ENCODE assay signal across 8 mouse cellular contexts in the genomic region with DNA sequence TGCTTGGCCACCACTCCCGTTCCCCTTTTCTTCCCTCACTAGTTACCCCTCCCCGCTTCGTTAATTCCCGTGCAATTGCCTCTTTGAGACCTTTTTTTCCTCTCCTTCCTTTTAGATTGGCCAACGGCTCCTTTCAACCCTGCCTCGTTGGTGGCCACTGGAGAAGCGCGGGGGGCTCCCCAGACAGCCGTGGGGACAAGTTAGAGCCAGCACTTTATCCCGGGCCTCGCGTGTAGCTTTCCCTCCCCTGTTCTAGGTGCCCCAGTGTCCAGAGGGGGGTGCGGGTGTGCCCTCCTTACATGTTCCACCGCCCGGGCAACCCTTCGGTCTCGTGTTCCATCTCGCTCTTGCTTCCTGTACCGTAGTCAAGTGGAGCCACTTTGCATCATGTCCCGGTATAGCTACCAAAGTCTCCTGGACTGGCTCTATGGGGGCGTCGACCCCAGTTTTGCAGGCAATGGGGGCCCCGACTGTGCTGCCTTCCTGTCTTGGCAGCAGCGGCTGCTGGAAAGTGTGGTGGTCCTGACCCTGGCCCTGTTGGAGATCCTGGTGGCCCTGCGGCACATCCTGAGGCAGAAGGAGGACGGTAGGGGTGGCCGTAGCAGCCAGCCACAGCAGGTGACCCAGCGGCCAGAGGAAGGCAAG. TPM values are rescaled to one million over a fixed set of nuclear protein-coding genes. Genes with fewer than 3 reads are reported as not detected.
DNase-seq lines count a peak whose midpoint lies in the region; ATAC-seq and TF ChIP-seq lines count a peak whose summit lies in the region.

No protein-coding gene starts in this region.

- peaks cover 52% of the 10 kb centered on the region for H3K27me3 ChIP-seq in forebrain, embryonic 12.5 days
- no peaks in the 10 kb centered on the region for H3K27me3 ChIP-seq in intestine, embryonic 15.5 days (replicated peaks)
- H3K27me3 ChIP-seq in lung, embryonic 14.5 days (ENCODE audit: insufficient read depth, low read length): no peaks in the 10 kb centered on the region; the same call in 1 of the 2 replicates
- no peaks in the 10 kb centered on the region for H3K27me3 ChIP-seq in small intestine, adult 2 months (ENCODE audit: control insufficient read depth, insufficient read depth, low read length)

- peaks cover 24% of the 10 kb centered on the region for H3K4me1 ChIP-seq in forebrain, embryonic 12.5 days
- H3K4me1 ChIP-seq in intestine, embryonic 15.5 days (replicated peaks): 0 out of 2 replicates have a peak, but pooled peaks cover 3% of the 10 kb centered on the region
- H3K4me1 ChIP-seq in lung, embryonic 14.5 days (ENCODE audit: insufficient read depth): no peaks in the 10 kb centered on the region; the same call in 1 of the 2 replicates
- H3K4me1 ChIP-seq in small intestine, adult 2 months (ENCODE audit: control insufficient read depth, insufficient read depth, insufficient read length, low read length): peaks cover 13% of the 10 kb centered on the region

- no peak overlapping the region; the same call in 1 of the 2 replicates for H3K27ac ChIP-seq in forebrain, embryonic 12.5 days
- peak overlapping the region; percentile 97 for H3K27ac ChIP-seq in intestine, embryonic 15.5 days
- peak overlapping the region; percentile 92 for H3K27ac ChIP-seq in lung, embryonic 14.5 days (ENCODE audit: low read depth)
- H3K27ac ChIP-seq in small intestine, adult 2 months (ENCODE audit: insufficient read depth, low read depth, low read length): peak overlapping the region; percentile 64

- peak overlapping the region; percentile 65 for H3K4me2 ChIP-seq in forebrain, embryonic 12.5 days
- peak overlapping the region; percentile 73 for H3K4me2 ChIP-seq in intestine, embryonic 15.5 days (replicated peaks)
- H3K4me2 ChIP-seq in lung, embryonic 14.5 days: peak overlapping the region; percentile 77

- peak; percentile 37 for DNase-seq in CD4-positive, CD25-positive, alpha-beta regulatory T cell, adult 2 months (ENCODE audit: low read depth, low spot score)
- DNase-seq in T-cell, adult 2 months (ENCODE audit: low spot score): peak; percentile 13
- DNase-seq in lung, embryonic 14.5 days: no peak
- DNase-seq in right cerebral cortex, postnatal 10 days (ENCODE audit: low spot score in 2 of 2): no peak

- H3K36me3 ChIP-seq in forebrain, embryonic 12.5 days (replicated peaks): no peaks in the 10 kb centered on the region
- no peaks in the 10 kb centered on the region for H3K36me3 ChIP-seq in intestine, embryonic 15.5 days
- no peaks in the 10 kb centered on the region for H3K36me3 ChIP-seq in lung, embryonic 14.5 days (ENCODE audit: insufficient read depth)
- no peaks in the 10 kb centered on the region for H3K36me3 ChIP-seq in small intestine, adult 2 months (ENCODE audit: control insufficient read depth, insufficient read depth, low read length)

- no peak for TF ChIP-seq CTCF in lung, embryonic 14.5 days (IDR thresholded peaks at IDR 0.05; ENCODE audit: low read depth)
- TF ChIP-seq CTCF in small intestine, adult 2 months (IDR thresholded peaks at IDR 0.05; ENCODE audit: extremely low read depth, insufficient read length, insufficient replicate concordance, low read depth, low read length): no peak

- WGBS in forebrain, embryonic 12.5 days: 17% methylated on average over 28 of the region's 28 CpGs
- 20% methylated on average over 28 of the region's 28 CpGs for WGBS in intestine, embryonic 15.5 days
- WGBS in lung, embryonic 14.5 days: 14% methylated on average over 28 of the region's 28 CpGs
- 17% methylated on average over 28 of the region's 28 CpGs for WGBS in small intestine, adult 2 months

- H3K4me3 ChIP-seq in forebrain, embryonic 12.5 days (replicated peaks): peak overlapping the region; percentile 62
- H3K4me3 ChIP-seq in intestine, embryonic 15.5 days (replicated peaks): peak overlapping the region; percentile 59
- peak overlapping the region; percentile 52 for H3K4me3 ChIP-seq in lung, embryonic 14.5 days (ENCODE audit: low read depth, low read length)
- H3K4me3 ChIP-seq in small intestine, adult 2 months (ENCODE audit: low read depth, low read length): peak overlapping the region; percentile 100

- no peak for TF ChIP-seq POLR2A in small intestine, adult 2 months (IDR thresholded peaks at IDR 0.05; ENCODE audit: low read depth, low read length)

- no peaks in the 10 kb centered on the region for H3K9me3 ChIP-seq in forebrain, embryonic 12.5 days
- H3K9me3 ChIP-seq in intestine, embryonic 15.5 days: no peaks in the 10 kb centered on the region
- H3K9me3 ChIP-seq in lung, embryonic 14.5 days (ENCODE audit: low read depth, low read length): no peaks in the 10 kb centered on the region

- ATAC-seq in CD4-positive, CD25-positive, alpha-beta regulatory T cell, adult 4 months: no peak
- no peak for ATAC-seq in forebrain, embryonic 12.5 days (ENCODE audit: low FRiP score)
- ATAC-seq in intestine, embryonic 15.5 days: 0 out of 2 replicates have a peak, but pooled peaks have one; percentile 2
- ATAC-seq in lung, embryonic 14.5 days (ENCODE audit: insufficient read depth): no peak

- peak overlapping the region; percentile 71 for H3K9ac ChIP-seq in forebrain, embryonic 12.5 days
- H3K9ac ChIP-seq in intestine, embryonic 15.5 days: peak overlapping the region; percentile 64
- H3K9ac ChIP-seq in lung, embryonic 14.5 days: peak overlapping the region; percentile 64

RNA-seq across cellular contexts. Expression of gene Tmem164, which starts 1.1 kb away (rescaled TPM):
- polyA plus RNA-seq in CD4-positive, CD25-positive, alpha-beta regulatory T cell, adult 4 months (2017; shearing (Covaris generic)): 10 to 100 TPM; 20.1 to 23.9 TPM
- 48.3 and 51.0 TPM in 2 replicates for polyA plus RNA-seq in forebrain, embryonic 12.5 days (2016; fragmentation: Nextera tagmentation; extraction: Ambion mirVana)
- polyA plus RNA-seq in intestine, embryonic 15.5 days (2015; fragmentation: Nextera tagmentation; extraction: Ambion mirVana): 43.2 and 44.7 TPM in 2 replicates
- polyA plus RNA-seq in lung, embryonic 14.5 days (2014; fragmentation: Nextera tagmentation; extraction: Ambion mirVana): 36.8 and 42.0 TPM in 2 replicates
- 8.5 and 12.4 TPM in 2 replicates for polyA plus RNA-seq in small intestine, adult 2 months (2012; rRNA removed)

Comparison
In these comparisons a context has a peak if more than half of its experiments do, and no peak if none do; other contexts are left out.
1. DNase-seq: peak in CD4-positive, CD25-positive, alpha-beta regulatory T cell, adult 2 months (single experiment) and T-cell, adult 2 months (single experiment); none in lung, embryonic 14.5 days (single experiment) and right cerebral cortex, postnatal 10 days (0 of 2).
2. Peak in every context shown above with its lines, with median percentiles within 50 percentile points of each other: H3K4me2 ChIP-seq, H3K4me3 ChIP-seq and H3K9ac ChIP-seq.